Mouse (Mus musculus): ENCODE results near the gene Hal.

DNA sequence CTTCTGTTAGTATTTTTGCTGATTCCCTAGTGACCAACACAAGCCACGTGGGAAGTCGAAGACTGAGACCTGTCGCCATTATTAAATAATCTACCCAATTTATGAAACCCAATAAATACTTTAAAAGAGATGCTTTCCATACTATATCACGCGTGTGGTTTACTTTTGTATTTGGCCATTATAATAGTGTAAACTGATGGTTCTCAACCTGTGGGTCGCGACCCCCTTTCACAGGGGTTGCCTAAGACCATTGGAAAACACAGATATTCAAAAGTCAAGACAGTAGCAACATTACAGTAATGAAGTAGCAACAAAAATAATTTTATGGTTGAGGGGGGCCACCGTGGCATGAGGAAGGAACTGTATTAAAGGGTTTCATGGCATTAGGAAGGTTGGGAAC is 30.6 kb downstream of the Hal start:
- TF ChIP-seq CTCF (IDR thresholded peaks at IDR 0.05 in 2 of 3, conservative IDR thresholded peaks at IDR 0.05 in 1 of 3; ENCODE audit: control insufficient read depth in 1 of 3, insufficient read depth in 1 of 3, low read depth in 2 of 3, low read length in 3 of 3, poor library complexity in 1 of 3, severe bottlenecking in 1 of 3), result no peak
- TF ChIP-seq RAD21 (IDR thresholded peaks at IDR 0.05; ENCODE audit: low read depth, low read length), result no peak
- TF ChIP-seq TBP (IDR thresholded peaks at IDR 0.05; ENCODE audit: low read depth, low read length), result no peak
- no peak for TF ChIP-seq ELF1 (IDR thresholded peaks at IDR 0.05; ENCODE audit: low read depth, low read length)

All from MEL (cell line).